Mouse (Mus musculus) megakaryocyte, embryonic 14.5 days (primary cell): Measurements from ENCODE around the gene Ccdc78. TPM values are rescaled to one million over a fixed set of nuclear protein-coding genes. Genes with fewer than 3 reads are reported as not detected.

Experiments
- H3K27me3 ChIP-seq: replicated peaks from 2 replicates; pipeline ENCODE3; 2012; ENCODE audit warnings: inconsistent platforms
- H3K36me3 ChIP-seq: replicated peaks from 2 replicates; pipeline ENCODE3; 2012; ENCODE audit warnings: low read length, inconsistent platforms, mixed read lengths
- H3K4me1 ChIP-seq: 2 replicates; pipeline ENCODE4 v1.6.1; 2012; ENCODE audit warnings: inconsistent platforms
- H3K4me3 ChIP-seq: replicated peaks from 2 replicates; pipeline ENCODE3; 2012; ENCODE audit warnings: moderate library complexity, mild to moderate bottlenecking, inconsistent platforms
- H3K9me3 ChIP-seq: 2 replicates; pipeline ENCODE4 v1.6.1; 2012; ENCODE audit warnings: inconsistent platforms
- FLI1 ChIP-seq: IDR thresholded peaks from 2 replicates; pipeline ENCODE4 v1.6.1; 2012; ENCODE audit warnings: low read length, inconsistent platforms, mixed read lengths
- GATA1 ChIP-seq: IDR thresholded peaks from 3 replicates; pipeline ENCODE4 v1.6.1; 2012; ENCODE audit warnings: mixed read lengths, low read length, inconsistent platforms, borderline replicate concordance
- polyA plus RNA-seq: library from polyadenylated mRNA; stranded (reverse); fragments of >175 nt; gene quantifications from 2 replicates; pipeline ENCODE4 v1.2.3, GENCODE M21; 2012; ENCODE audit warnings: low replicate concordance; ENCODE audit not compliant: insufficient read depth

Ccdc78 gene
- polyA plus RNA-seq, 1 experiment = not detected

- peaks cover 6% of the 10 kb centered on the region for H3K27me3 ChIP-seq
- H3K4me3 ChIP-seq = peak overlapping the region; percentile 53
- no peaks in the 10 kb centered on the region for H3K9me3 ChIP-seq
- peaks cover 57% of the 10 kb centered on the region for H3K36me3 ChIP-seq
- TF ChIP-seq FLI1 (no peak), GATA1 (no peak)
- peaks cover 80% of the 10 kb centered on the region for H3K4me1 ChIP-seq
These were observed 39.7 kb downstream of the Ccdc78 start for GRCm38 (mm10) chr17:25825984-25826570.

- peaks cover 90% of the 10 kb centered on the region for H3K4me1 ChIP-seq
- peaks cover 66% of the 10 kb centered on the region for H3K36me3 ChIP-seq
- TF ChIP-seq GATA1 = no peak
- TF ChIP-seq FLI1 = no peak
- peak overlapping the region; percentile 55 for H3K4me3 ChIP-seq
- peaks cover 3% of the 10 kb centered on the region for H3K27me3 ChIP-seq
- H3K9me3 ChIP-seq = no peaks in the 10 kb centered on the region
These were observed 40.6 kb downstream of the Ccdc78 start for GRCm38 (mm10) chr17:25827011-25827410.

DNA sequence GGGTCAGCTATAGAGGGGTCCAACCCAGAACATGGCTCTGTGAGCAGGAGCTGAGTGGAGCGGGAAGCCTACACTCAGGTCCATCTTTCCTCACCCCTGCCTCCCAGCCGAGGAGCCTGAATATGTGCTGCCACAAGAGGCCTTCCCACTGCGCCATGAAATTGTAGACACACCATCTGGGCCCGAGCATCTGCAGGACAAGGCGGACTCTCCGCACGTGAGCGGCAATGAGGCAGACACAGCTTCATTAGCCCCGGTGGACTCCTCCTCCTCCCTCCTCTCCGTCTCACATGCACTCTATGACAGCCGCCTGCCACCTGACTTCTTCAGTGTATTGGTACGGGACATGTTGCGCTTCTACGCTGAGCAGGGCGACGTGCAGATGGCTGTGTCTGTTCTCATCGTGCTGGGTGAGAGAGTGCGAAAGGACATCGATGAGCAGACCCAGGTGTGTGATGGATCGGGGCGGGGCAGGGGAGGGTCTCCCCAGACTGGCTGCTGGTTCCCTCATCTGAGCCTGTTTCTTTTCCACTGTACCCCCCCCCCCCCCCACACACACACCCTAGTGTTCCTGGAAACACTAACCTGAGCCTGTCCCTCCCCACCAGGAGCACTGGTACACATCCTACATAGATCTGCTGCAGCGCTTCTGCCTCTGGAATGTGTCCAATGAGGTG lies 41.3 kb downstream of the Ccdc78 start:
- Histone ChIP-seq H3K27me3 (no peaks in the 10 kb centered on the region), H3K4me3 (peak overlapping the region; percentile 93), H3K4me1 (peaks cover 89% of the 10 kb centered on the region), H3K9me3 (no peaks in the 10 kb centered on the region), H3K36me3 (peaks cover 67% of the 10 kb centered on the region)
- TF ChIP-seq FLI1 = no peak
- no peak for TF ChIP-seq GATA1

DNA sequence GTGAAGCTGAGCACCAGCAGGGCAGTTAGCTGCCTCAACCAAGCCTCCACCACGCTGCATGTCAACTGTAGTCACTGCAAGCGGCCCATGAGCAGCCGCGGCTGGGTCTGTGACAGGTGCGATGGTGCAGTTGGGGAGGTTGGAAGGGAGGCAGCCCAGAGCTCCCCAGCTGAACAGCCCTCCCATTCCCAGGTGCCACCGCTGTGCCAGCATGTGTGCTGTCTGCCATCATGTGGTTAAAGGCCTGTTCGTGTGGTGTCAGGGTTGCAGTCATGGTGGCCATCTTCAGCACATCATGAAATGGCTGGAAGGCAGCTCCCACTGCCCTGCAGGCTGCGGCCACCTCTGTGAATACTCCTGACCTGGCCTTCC lies 41.8 kb downstream of the Ccdc78 start:
- Histone ChIP-seq H3K27me3 (no peaks in the 10 kb centered on the region), H3K4me1 (peaks cover 86% of the 10 kb centered on the region), H3K4me3 (peak overlapping the region; percentile 93), H3K9me3 (no peaks in the 10 kb centered on the region), H3K36me3 (peaks cover 67% of the 10 kb centered on the region)
- no peak for TF ChIP-seq GATA1
- TF ChIP-seq FLI1 = no peak

DNA sequence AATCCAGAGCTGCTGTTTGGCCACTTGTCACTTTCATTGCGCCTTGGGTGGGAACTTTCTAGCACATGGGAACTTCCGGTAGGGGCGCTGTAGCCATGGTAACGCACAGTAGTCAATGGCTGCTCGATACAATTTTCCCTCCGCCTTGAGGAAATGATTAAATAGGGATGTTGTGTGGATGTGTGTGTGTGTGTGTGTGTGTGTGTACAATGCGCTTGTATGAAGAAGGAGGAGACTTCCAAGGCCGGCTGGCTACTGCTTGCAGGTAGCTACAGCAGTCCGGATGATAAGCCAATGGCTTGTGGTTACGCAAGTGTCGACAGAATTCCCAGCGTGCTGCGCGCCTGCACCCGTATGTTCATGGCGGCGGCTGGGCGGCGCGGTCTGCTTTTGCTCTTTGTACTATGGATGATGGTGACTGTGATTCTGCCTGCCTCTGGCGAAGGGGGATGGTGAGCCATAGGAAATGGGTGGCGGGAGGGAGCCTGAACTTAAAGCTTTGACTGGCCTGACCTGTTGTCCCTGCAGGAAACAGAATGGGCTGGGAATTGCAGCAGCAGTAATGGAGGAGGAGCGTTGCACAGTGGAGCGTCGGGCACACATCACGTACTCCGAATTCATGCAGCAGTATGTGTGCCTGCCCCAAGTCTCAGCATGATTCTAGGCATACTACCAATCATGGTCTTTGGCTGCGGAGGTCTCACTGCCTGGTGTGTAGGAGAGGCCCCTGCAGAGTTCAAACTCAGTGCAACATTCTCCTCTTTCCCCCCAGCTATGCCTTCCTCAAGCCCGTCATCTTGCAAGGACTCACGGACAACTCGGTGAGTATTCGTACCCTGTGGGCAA lies 42.6 kb downstream of the Ccdc78 start, which contains the start of gene Jmjd8:
TSS of gene Jmjd8 (plus strand) at position 156 of the 846 bp plus-strand sequence.
- Histone ChIP-seq H3K27me3 (no peaks in the 10 kb centered on the region), H3K4me1 (peaks cover 88% of the 10 kb centered on the region), H3K4me3 (peak within 1 kb of the TSS; percentile 93), H3K36me3 (peaks cover 67% of the 10 kb centered on the region), H3K9me3 (no peaks in the 10 kb centered on the region)
- TF ChIP-seq FLI1 (no peak), GATA1 (no peak)

DNA sequence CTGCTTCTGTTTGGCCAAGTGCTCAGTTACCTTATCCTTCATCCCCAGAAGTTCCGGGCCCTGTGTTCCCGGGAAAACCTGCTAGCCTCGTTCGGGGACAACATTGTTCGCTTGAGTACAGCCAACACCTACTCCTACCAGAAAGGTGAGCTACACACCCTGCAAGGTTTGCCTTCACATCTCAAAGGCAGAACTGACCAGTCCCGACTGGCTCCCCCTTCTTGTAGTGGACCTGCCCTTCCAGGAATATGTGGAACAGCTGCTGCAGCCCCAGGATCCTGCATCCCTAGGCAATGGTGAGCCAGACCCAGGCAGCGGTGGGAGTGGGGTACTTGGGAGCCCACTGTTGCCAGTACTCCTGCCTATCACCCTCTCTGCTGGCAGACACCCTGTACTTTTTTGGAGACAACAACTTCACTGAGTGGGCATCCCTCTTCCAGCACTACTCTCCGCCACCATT lies 43.2 kb downstream of the Ccdc78 start:
- Histone ChIP-seq H3K4me1 (peaks cover 88% of the 10 kb centered on the region), H3K27me3 (no peaks in the 10 kb centered on the region), H3K9me3 (no peaks in the 10 kb centered on the region), H3K4me3 (peak overlapping the region; percentile 93), H3K36me3 (peaks cover 69% of the 10 kb centered on the region)
- no peak for TF ChIP-seq FLI1
- no peak for TF ChIP-seq GATA1

- peaks cover 88% of the 10 kb centered on the region for H3K4me1 ChIP-seq
- H3K27me3 ChIP-seq = no peaks in the 10 kb centered on the region
- H3K36me3 ChIP-seq = peaks cover 72% of the 10 kb centered on the region
- TF ChIP-seq GATA1 = no peak
- TF ChIP-seq FLI1 = no peak
- peak overlapping the region; percentile 44 for H3K4me3 ChIP-seq
- H3K9me3 ChIP-seq = no peaks in the 10 kb centered on the region
These were observed 43.9 kb downstream of the Ccdc78 start for GRCm38 (mm10) chr17:25830200-25830753.

DNA sequence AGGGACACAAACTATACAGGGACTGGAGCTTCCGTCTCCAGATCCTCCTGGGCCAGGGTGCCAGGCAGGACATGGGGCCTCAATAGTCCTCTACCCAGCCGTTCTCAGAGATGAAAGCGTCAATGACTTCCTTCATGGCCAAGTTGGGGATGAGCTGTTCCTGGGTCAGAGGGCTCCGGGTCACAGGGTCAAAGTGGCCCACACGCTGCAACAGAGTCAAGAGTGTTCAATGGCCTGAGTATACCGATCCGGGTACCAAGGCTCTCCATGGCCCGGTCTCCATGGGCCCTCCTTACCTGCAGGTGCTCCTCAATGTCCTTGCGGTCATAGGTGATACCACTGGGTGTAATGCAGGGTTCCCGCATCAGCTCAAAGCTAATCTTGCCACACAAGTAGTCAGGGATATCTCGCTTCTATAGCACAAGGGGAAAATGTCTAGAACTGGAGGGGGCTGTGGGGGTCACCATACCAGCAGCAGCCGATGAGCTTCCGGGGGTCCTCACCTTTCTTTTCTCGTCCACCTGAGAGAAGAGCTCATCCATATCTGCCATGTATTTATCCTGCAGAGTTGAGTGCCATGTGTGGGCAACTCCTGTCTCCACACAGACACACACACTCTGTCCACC lies 44.5 kb downstream of the Ccdc78 start:
- H3K36me3 ChIP-seq = peaks cover 72% of the 10 kb centered on the region
- H3K4me3 ChIP-seq = peak overlapping the region; percentile 97
- TF ChIP-seq FLI1 (no peak), GATA1 (no peak)
- H3K4me1 ChIP-seq = peaks cover 88% of the 10 kb centered on the region
- no peaks in the 10 kb centered on the region for H3K9me3 ChIP-seq
- H3K27me3 ChIP-seq = no peaks in the 10 kb centered on the region
